Mouse (Mus musculus) stomach, embryonic 14.5 days (tissue): ENCODE data around the gene Prkce. TPM values are rescaled to one million over a fixed set of nuclear protein-coding genes. Genes with fewer than 3 reads are reported as not detected.

Source experiments
- ATAC-seq: fragments of 200-750 bp; cut with Nextera tagmentation; 2 replicates; pipeline ENCODE4 v1.8.0; 2017; ENCODE audit warnings: low read depth, moderate TSS enrichment; ENCODE audit not compliant: insufficient number of reproducible peaks, insufficient read depth, low FRiP score
- H3K27ac ChIP-seq: fragments of 300-500 bp; sonication (generic); 2 replicates; pipeline ENCODE4 v1.5.1; 2014; ENCODE audit warnings: mild to moderate bottlenecking, low read length, moderate library complexity, mixed read lengths
- H3K27me3 ChIP-seq: fragments of 300-500 bp; sonication (generic); 2 replicates; pipeline ENCODE4 v1.6.1; 2014; ENCODE audit warnings: low read length, control low read depth, mixed read lengths; ENCODE audit not compliant: control insufficient read depth, insufficient read depth
- H3K36me3 ChIP-seq: fragments of 300-500 bp; sonication (generic); 2 replicates; pipeline ENCODE4 v1.6.1; 2014; ENCODE audit warnings: mild to moderate bottlenecking, control low read depth, low read length, moderate library complexity, mixed read lengths; ENCODE audit not compliant: control insufficient read depth, insufficient read depth
- H3K4me1 ChIP-seq: fragments of 300-500 bp; sonication (generic); 2 replicates; pipeline ENCODE4 v1.6.1; 2014; ENCODE audit warnings: low read length, control low read depth, mixed read lengths; ENCODE audit not compliant: control insufficient read depth, insufficient read depth
- H3K4me2 ChIP-seq: fragments of 300-500 bp; sonication (generic); replicated peaks from 2 replicates; pipeline ENCODE4 v1.6.1; 2014; ENCODE audit warnings: low read depth, low read length, control low read depth
- H3K4me3 ChIP-seq: fragments of 300-500 bp; sonication (generic); 2 replicates; pipeline ENCODE4 v1.5.1; 2014; ENCODE audit warnings: low read depth, low read length, control low read depth
- H3K9ac ChIP-seq: fragments of 300-500 bp; sonication (generic); replicated peaks from 2 replicates; pipeline ENCODE4 v1.6.1; 2014; ENCODE audit warnings: low read depth, mild to moderate bottlenecking, control low read depth, low read length, moderate library complexity, mixed read lengths
- H3K9me3 ChIP-seq: fragments of 300-500 bp; sonication (generic); 2 replicates; pipeline ENCODE4 v1.6.1; 2016; ENCODE audit warnings: low read depth, low read length, control low read depth; ENCODE audit not compliant: control insufficient read depth
- WGBS: fragments of 180-500 bp; shearing (Covaris S2); extraction: QIAGEN DNeasy Blood & Tissue Kit; methylation state at CpG from one replicate; pipeline ENCODE4 v1.1.7; 2014; 5-methylcytosine and 5-hydroxymethylcytosine counted together
- polyA plus RNA-seq: library from polyadenylated mRNA; unstranded; fragments of >200 nt; fragmentation: Nextera tagmentation; extraction: Ambion mirVana; gene quantifications from 2 replicates; pipeline ENCODE4 v1.2.1, GENCODE M21; 2014

Gene Prkce
- polyA plus RNA-seq, 1 experiment from 2014 or later = 7.3 TPM

DNA sequence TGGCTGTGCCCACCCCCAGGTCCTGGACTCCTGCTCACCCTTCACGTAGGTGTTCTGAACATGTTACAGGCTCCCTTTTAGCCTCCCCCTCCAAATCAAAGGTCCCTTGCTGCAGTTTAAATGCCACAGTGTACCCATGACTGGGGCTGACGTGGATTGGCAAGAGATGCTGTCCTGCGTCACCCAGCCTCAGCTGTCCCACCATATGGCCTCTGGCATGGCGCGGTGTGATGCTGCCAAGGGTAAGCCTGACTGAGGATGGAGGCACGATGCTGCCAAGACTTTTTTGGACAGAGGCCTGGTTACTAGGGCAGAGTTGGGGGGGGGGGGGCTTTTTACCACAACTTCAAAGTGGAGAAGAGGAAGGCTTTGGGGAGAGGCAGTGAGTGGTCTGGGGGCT, 98.5 kb downstream of the Prkce start:
- WGBS = 90% methylated on average over 6 of the region's 6 CpGs
- Histone ChIP-seq H3K9ac (no peak overlapping the region), H3K4me3 (no peak overlapping the region), H3K4me2 (no peak overlapping the region), H3K36me3 (no peaks in the 10 kb centered on the region), H3K4me1 (peaks cover 5% of the 10 kb centered on the region; the same call in 1 of the 2 replicates), H3K27ac (no peak overlapping the region), H3K9me3 (no peaks in the 10 kb centered on the region), H3K27me3 (no peaks in the 10 kb centered on the region)
- ATAC-seq = no peak

DNA sequence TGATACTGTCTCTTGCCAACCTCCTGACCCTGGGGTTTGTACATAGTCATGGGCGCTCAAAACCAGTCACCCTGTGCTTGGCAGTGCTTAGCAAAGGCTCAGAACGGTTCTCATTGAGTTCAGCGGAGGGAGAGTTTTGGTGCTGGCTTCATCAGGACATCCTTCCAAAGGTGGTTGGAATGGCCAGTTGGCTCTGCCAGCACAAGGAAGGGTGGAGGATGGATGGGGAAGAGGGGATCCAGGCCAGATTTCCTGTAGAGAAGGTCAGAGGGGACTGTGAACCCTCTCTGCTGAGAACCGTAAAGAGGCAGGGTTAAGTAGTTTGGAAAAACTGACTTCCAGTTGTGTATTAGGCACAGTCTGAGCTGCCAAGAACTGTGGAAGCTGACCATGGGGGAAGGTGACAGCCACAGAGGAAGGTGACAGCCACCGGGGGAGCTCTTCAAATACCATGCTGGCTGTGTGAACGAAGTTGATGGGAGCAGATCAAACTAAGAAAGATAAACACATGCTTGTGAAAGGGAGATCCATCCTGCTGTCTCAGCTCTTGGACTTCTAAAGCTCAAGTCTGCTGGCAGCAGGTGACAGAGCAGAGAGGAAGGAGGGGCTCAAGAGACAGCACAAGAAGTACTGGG, 99.7 kb downstream of the Prkce start:
- Histone ChIP-seq H3K4me2 (no peak overlapping the region), H3K4me3 (no peak overlapping the region), H3K27me3 (no peaks in the 10 kb centered on the region), H3K4me1 (peaks cover 5% of the 10 kb centered on the region; the same call in 1 of the 2 replicates), H3K36me3 (no peaks in the 10 kb centered on the region), H3K9ac (no peak overlapping the region), H3K9me3 (no peaks in the 10 kb centered on the region), H3K27ac (no peak overlapping the region)
- WGBS = 61% methylated on average over 6 of the region's 6 CpGs
- ATAC-seq = no peak

- Histone ChIP-seq H3K27ac (no peak overlapping the region), H3K4me2 (no peak overlapping the region), H3K36me3 (no peaks in the 10 kb centered on the region), H3K9me3 (no peaks in the 10 kb centered on the region), H3K27me3 (no peaks in the 10 kb centered on the region), H3K4me1 (peaks cover 8% of the 10 kb centered on the region; the same call in 1 of the 2 replicates), H3K4me3 (no peak overlapping the region), H3K9ac (no peak overlapping the region)
- no peak for ATAC-seq
- 88% methylated on average over 8 of the region's 8 CpGs for WGBS
Observed at GRCm38 (mm10) chr17:86269639-86270038, 102.1 kb downstream of the Prkce start.

DNA sequence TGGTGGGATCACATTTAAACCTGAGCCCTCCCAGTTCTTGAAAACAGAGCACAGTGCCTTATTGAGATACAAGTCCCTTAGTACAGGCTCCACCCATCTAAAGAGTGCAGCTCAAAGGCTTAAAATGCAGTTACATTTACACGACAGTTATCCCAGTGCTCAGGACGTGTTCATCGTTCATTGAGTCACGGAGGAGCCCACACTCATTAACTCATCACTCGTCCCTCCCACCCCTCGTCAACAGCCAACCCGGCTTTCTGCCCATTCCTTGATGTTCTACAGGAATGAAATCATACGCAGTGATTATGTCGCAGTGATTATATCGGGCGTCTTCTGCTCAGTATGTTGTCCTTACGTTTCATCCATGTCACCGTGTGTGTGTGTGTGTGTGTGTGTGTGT, 102.9 kb downstream of the Prkce start:
- 91% methylated on average over 13 of the region's 13 CpGs for WGBS
- Histone ChIP-seq H3K27ac (no peak overlapping the region), H3K9ac (no peak overlapping the region), H3K4me2 (no peak overlapping the region), H3K36me3 (no peaks in the 10 kb centered on the region), H3K27me3 (no peaks in the 10 kb centered on the region), H3K4me3 (no peak overlapping the region), H3K4me1 (peaks cover 8% of the 10 kb centered on the region; the same call in 1 of the 2 replicates), H3K9me3 (no peaks in the 10 kb centered on the region)
- ATAC-seq = no peak

GRCm38 (mm10) chr17:86271277-86271676, 103.7 kb downstream of the Prkce start:
- Histone ChIP-seq H3K36me3 (no peaks in the 10 kb centered on the region), H3K4me1 (peaks cover 8% of the 10 kb centered on the region; the same call in 1 of the 2 replicates), H3K9ac (no peak overlapping the region), H3K9me3 (no peaks in the 10 kb centered on the region), H3K4me3 (no peak overlapping the region), H3K4me2 (no peak overlapping the region), H3K27me3 (no peaks in the 10 kb centered on the region), H3K27ac (no peak overlapping the region)
- no peak; the same call in 1 of the 2 replicates for ATAC-seq
- 19% methylated on average over 4 of the region's 4 CpGs for WGBS

DNA sequence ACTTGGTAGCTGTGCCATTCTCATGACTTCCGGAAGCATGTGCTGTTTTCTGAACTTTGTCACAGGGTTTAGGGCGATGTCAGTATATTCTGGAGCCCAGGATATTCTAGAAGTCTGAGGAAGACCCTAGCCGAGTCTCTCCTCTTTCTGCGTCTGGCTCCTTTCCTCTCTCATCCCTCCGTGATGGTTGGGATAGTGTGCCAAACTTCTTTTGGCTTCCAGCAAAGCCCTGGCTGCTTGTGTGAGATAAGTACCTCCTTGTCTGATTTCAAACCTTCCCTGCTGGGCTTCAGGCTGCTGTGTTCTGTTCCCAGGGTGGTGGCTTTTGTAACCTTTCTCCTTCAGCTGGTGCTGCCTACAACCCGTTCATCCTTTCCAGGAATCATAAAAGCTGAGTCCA, 105.4 kb downstream of the Prkce start:
- 73% methylated on average over 6 of the region's 6 CpGs for WGBS

DNA sequence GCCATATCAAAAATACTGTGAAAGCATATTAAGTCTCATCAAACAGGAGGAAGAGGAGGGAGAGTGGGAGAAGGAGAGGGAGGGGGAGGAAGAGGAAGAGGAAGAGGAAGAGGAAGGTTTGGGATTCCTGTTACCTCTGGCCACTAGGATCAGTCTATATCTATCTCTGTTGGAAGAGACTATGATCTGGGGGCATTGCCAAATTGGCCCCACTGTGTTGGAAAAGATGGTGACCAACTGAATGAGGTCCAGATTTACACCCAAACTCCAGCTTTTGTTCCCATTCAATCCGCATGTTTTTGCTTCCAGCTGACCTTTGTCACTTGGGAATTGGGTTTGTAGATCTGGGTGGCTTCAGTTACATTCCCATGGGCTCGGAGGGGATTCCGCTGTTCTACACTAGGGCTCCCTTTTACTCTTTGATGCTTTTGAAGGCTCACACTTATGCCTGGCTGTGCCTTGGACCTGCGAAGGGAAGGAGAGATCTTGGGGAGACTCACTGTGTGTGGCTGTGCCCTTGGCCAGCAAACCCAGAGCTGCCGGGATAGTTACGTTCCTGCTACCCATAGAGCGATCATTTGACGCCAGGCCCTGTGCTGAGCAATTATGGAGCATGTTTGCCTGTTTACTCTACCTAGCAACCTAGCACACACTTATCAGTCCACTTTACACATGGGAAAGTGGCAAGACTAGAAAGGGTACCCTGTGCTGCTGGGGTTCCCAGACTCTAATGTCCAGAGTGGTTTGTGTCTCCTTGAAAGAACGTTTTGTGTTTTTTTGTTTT, 106.2 kb downstream of the Prkce start:
- Histone ChIP-seq H3K36me3 (no peaks in the 10 kb centered on the region), H3K4me1 (peaks cover 11% of the 10 kb centered on the region; the same call in 1 of the 2 replicates), H3K4me2 (no peak overlapping the region), H3K9ac (no peak overlapping the region), H3K27me3 (no peaks in the 10 kb centered on the region), H3K4me3 (no peak overlapping the region), H3K9me3 (no peaks in the 10 kb centered on the region), H3K27ac (no peak overlapping the region)
- 88% methylated on average over 9 of the region's 9 CpGs for WGBS
- ATAC-seq = no peak

More for the DNA sequence above, 105.4 kb downstream of the Prkce start:
- Histone ChIP-seq H3K36me3 (no peaks in the 10 kb centered on the region), H3K27ac (no peak overlapping the region), H3K4me2 (no peak overlapping the region), H3K9me3 (no peaks in the 10 kb centered on the region), H3K4me3 (no peak overlapping the region), H3K9ac (no peak overlapping the region), H3K27me3 (no peaks in the 10 kb centered on the region), H3K4me1 (peaks cover 8% of the 10 kb centered on the region; the same call in 1 of the 2 replicates)
- no peak for ATAC-seq

- H3K9me3 ChIP-seq = no peaks in the 10 kb centered on the region
- H3K27ac ChIP-seq = no peak overlapping the region
- no peak overlapping the region for H3K4me3 ChIP-seq
- H3K9ac ChIP-seq = no peak overlapping the region
- no peak for ATAC-seq
- 75% methylated on average over 7 of the region's 7 CpGs for WGBS
- H3K36me3 ChIP-seq = no peaks in the 10 kb centered on the region
- no peak overlapping the region for H3K4me2 ChIP-seq
- H3K4me1 ChIP-seq = peaks cover 11% of the 10 kb centered on the region; the same call in 1 of the 2 replicates
- H3K27me3 ChIP-seq = no peaks in the 10 kb centered on the region
Observed at GRCm38 (mm10) chr17:86274350-86274744, 106.8 kb downstream of the Prkce start.
